Mouse (Mus musculus): Measurements from ENCODE around the gene Plpp1. TPM values are rescaled to one million over a fixed set of nuclear protein-coding genes. Genes with fewer than 3 reads are reported as not detected.

Gene Plpp1
- polyA plus RNA-seq, 2 experiments = 48.8 to 70.9 TPM

GRCm38 (mm10) chr13:112811708-112812403 lies 11.3 kb downstream of the Plpp1 start:
- H3K9ac ChIP-seq (ENCODE audit: low read depth, low read length, severe bottlenecking) = no peak overlapping the region
- WGBS = 88% methylated on average over 8 of the region's 8 CpGs
- peaks cover 3% of the 10 kb centered on the region; the same call in 1 of the 2 replicates for H3K36me3 ChIP-seq (ENCODE audit: control insufficient read depth, insufficient read depth, low read length)

GRCm38 (mm10) chr13:112815996-112816395 lies 15.4 kb downstream of the Plpp1 start:
- H3K36me3 ChIP-seq (ENCODE audit: control insufficient read depth, insufficient read depth, low read length) = no peaks in the 10 kb centered on the region
- no peak overlapping the region for H3K27ac ChIP-seq (replicated peaks; ENCODE audit: low read depth, low read length)
- H3K4me1 ChIP-seq (ENCODE audit: control insufficient read depth, insufficient read depth, low read length) = peaks cover 3% of the 10 kb centered on the region
- H3K4me3 ChIP-seq (replicated peaks; ENCODE audit: low read length) = no peak overlapping the region
- no peak overlapping the region for H3K4me2 ChIP-seq (replicated peaks; ENCODE audit: low read depth, low read length, severe bottlenecking)
- TF ChIP-seq POLR2A (IDR thresholded peaks at IDR 0.05; ENCODE audit: borderline replicate concordance, extremely low read depth, insufficient read depth, insufficient read length) = no peak
- H3K9me3 ChIP-seq (ENCODE audit: control insufficient read depth, low read length) = no peaks in the 10 kb centered on the region
- H3K27me3 ChIP-seq (ENCODE audit: control insufficient read depth, insufficient read depth, low read length) = no peaks in the 10 kb centered on the region
- H3K9ac ChIP-seq (ENCODE audit: low read depth, low read length, severe bottlenecking) = no peak overlapping the region
- DNase-seq (ENCODE audit: low spot score) (no peak), ATAC-seq (ENCODE audit: low FRiP score, low read depth) (no peak)
- WGBS = 87% methylated on average over 3 of the region's 3 CpGs

More at GRCm38 (mm10) chr13:112811708-112812403, 11.3 kb downstream of the Plpp1 start:
- TF ChIP-seq POLR2A (IDR thresholded peaks at IDR 0.05; ENCODE audit: borderline replicate concordance, extremely low read depth, insufficient read depth, insufficient read length) = no peak
- Histone ChIP-seq H3K4me2 (replicated peaks; ENCODE audit: low read depth, low read length, severe bottlenecking) (no peak overlapping the region), H3K4me1 (ENCODE audit: control insufficient read depth, insufficient read depth, low read length) (peaks cover 12% of the 10 kb centered on the region), H3K9me3 (ENCODE audit: control insufficient read depth, low read length) (no peaks in the 10 kb centered on the region), H3K27ac (replicated peaks; ENCODE audit: low read depth, low read length) (no peak overlapping the region), H3K4me3 (replicated peaks; ENCODE audit: low read length) (no peak overlapping the region), H3K27me3 (ENCODE audit: control insufficient read depth, insufficient read depth, low read length) (no peaks in the 10 kb centered on the region)
- DNase-seq (ENCODE audit: low spot score) = no peak
- no peak for ATAC-seq (ENCODE audit: low FRiP score, low read depth)

GRCm38 (mm10) chr13:112818125-112818524 lies 17.5 kb downstream of the Plpp1 start:
- Histone ChIP-seq H3K4me3 (replicated peaks; ENCODE audit: low read length) (no peak overlapping the region), H3K27me3 (ENCODE audit: control insufficient read depth, insufficient read depth, low read length) (no peaks in the 10 kb centered on the region), H3K4me2 (replicated peaks; ENCODE audit: low read depth, low read length, severe bottlenecking) (no peak overlapping the region), H3K36me3 (ENCODE audit: control insufficient read depth, insufficient read depth, low read length) (no peaks in the 10 kb centered on the region), H3K27ac (replicated peaks; ENCODE audit: low read depth, low read length) (no peak overlapping the region), H3K9me3 (ENCODE audit: control insufficient read depth, low read length) (no peaks in the 10 kb centered on the region), H3K9ac (ENCODE audit: low read depth, low read length, severe bottlenecking) (no peak overlapping the region), H3K4me1 (ENCODE audit: control insufficient read depth, insufficient read depth, low read length) (no peaks in the 10 kb centered on the region)
- DNase-seq (ENCODE audit: low spot score) = no peak
- TF ChIP-seq POLR2A (IDR thresholded peaks at IDR 0.05; ENCODE audit: borderline replicate concordance, extremely low read depth, insufficient read depth, insufficient read length) = no peak
- ATAC-seq (ENCODE audit: low FRiP score, low read depth) = no peak
- WGBS = 66% methylated on average over 3 of the region's 3 CpGs

DNA sequence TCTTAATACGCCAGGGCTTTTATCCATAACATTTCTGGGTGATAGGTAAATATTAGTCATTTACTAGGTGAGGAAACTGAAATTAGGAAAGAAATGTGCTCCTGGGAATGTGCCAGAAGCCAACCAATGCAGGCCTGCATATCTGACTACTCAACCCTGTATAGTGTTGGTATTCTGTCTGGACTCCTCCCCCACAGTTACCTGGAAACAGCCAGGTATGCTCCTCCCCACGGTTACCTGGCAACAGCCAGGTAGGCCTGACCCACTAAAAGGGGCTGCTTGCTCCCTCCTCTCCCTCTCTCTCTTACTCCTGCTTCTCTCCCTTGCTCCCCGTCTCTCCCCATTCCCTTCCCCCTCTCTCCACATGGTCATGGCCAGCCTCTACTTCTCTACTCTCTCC lies 21.8 kb downstream of the Plpp1 start:
- H3K27ac ChIP-seq (replicated peaks; ENCODE audit: low read depth, low read length) = no peak overlapping the region
- H3K4me2 ChIP-seq (replicated peaks; ENCODE audit: low read depth, low read length, severe bottlenecking) = no peak overlapping the region
- no peaks in the 10 kb centered on the region for H3K4me1 ChIP-seq (ENCODE audit: control insufficient read depth, insufficient read depth, low read length)
- ATAC-seq (ENCODE audit: low FRiP score, low read depth) (no peak), DNase-seq (ENCODE audit: low spot score) (no peak)
- 67% methylated on average over 3 of the region's 3 CpGs for WGBS
- H3K9me3 ChIP-seq (ENCODE audit: control insufficient read depth, low read length) = no peaks in the 10 kb centered on the region
- H3K4me3 ChIP-seq (replicated peaks; ENCODE audit: low read length) = no peak overlapping the region
- no peak for TF ChIP-seq POLR2A (IDR thresholded peaks at IDR 0.05; ENCODE audit: borderline replicate concordance, extremely low read depth, insufficient read depth, insufficient read length)
- H3K36me3 ChIP-seq (ENCODE audit: control insufficient read depth, insufficient read depth, low read length) = no peaks in the 10 kb centered on the region
- no peaks in the 10 kb centered on the region for H3K27me3 ChIP-seq (ENCODE audit: control insufficient read depth, insufficient read depth, low read length)
- no peak overlapping the region for H3K9ac ChIP-seq (ENCODE audit: low read depth, low read length, severe bottlenecking)

- no peaks in the 10 kb centered on the region for H3K27me3 ChIP-seq (ENCODE audit: control insufficient read depth, insufficient read depth, low read length)
- ATAC-seq (ENCODE audit: low FRiP score, low read depth) = no peak
- H3K9me3 ChIP-seq (ENCODE audit: control insufficient read depth, low read length) = no peaks in the 10 kb centered on the region
- H3K4me1 ChIP-seq (ENCODE audit: control insufficient read depth, insufficient read depth, low read length) = no peaks in the 10 kb centered on the region
- H3K36me3 ChIP-seq (ENCODE audit: control insufficient read depth, insufficient read depth, low read length) = no peaks in the 10 kb centered on the region
- no peak for TF ChIP-seq POLR2A (IDR thresholded peaks at IDR 0.05; ENCODE audit: borderline replicate concordance, extremely low read depth, insufficient read depth, insufficient read length)
- 74% methylated on average over 6 of the region's 6 CpGs for WGBS
- no peak overlapping the region for H3K4me3 ChIP-seq (replicated peaks; ENCODE audit: low read length)
- DNase-seq (ENCODE audit: low spot score) = no peak
- no peak overlapping the region for H3K9ac ChIP-seq (ENCODE audit: low read depth, low read length, severe bottlenecking)
- H3K4me2 ChIP-seq (replicated peaks; ENCODE audit: low read depth, low read length, severe bottlenecking) = no peak overlapping the region
- no peak overlapping the region for H3K27ac ChIP-seq (replicated peaks; ENCODE audit: low read depth, low read length)
Measured at GRCm38 (mm10) chr13:112823236-112823910, 22.8 kb downstream of the Plpp1 start.

Data from limb, embryonic 14.5 days (tissue).